14 mouse cellular contexts compared by ENCODE assay signal in the genomic region with DNA sequence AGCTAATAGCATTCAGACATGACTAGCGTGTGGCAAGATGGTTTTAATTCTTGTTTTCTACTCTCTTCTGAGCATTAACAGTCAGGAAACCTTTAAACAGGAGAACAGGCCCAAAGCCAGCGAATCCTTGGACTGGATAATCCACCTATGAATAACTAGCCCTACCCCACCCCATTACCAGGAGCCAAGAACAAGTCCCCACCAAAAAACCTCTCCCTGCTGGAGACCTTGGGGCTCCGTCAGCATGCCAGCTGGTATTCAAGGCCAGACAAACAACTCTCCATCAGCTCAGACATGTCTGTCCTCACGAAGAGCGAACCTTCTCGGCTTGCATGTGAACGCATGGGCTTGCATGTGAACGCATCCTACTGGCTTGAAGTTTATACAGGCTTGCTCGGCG. TPM values are rescaled to one million over a fixed set of nuclear protein-coding genes. Genes with fewer than 3 reads are reported as not detected.
A peak's percentile ranks its signal among the peaks of the same experiment; 100 is the strongest.
DNase-seq lines count a peak whose midpoint lies in the region.
"Had no signal": no experiment of that assay in that cellular context is flagged by ENCODE, and none has a peak within 500 bp of the region (broad histone marks: within the 10 kb centered on the region; RNA-seq: fewer than 3 reads in every experiment).

No protein-coding gene starts in this region.

- WGBS in heart, embryonic 10.5 days, result 88% methylated on average over 10 of the region's 10 CpGs

- intact Hi-C loops in left cerebral cortex, postnatal 4 days (cut with DNase I), result no loop called here

- no peaks in the 10 kb centered on the region for H3K9me3 ChIP-seq in heart, embryonic 10.5 days
- H3K9me3 ChIP-seq: G1E; liver, embryonic 13.5 days had no signal

- H3K4me3 ChIP-seq in heart, embryonic 10.5 days, result no peak overlapping the region
- H3K4me3 ChIP-seq: liver, embryonic 13.5 days had no signal

- H3K27ac ChIP-seq in heart, embryonic 10.5 days, result no peak overlapping the region
- H3K27ac ChIP-seq: liver, embryonic 13.5 days had no signal

- DNase-seq in cerebellum, postnatal 10 days, result peak; percentile 61 to 74
- no peak for DNase-seq in cerebellum, adult 18-20 months
- DNase-seq in heart, adult 11 months, result peak; percentile 84
- DNase-seq in heart, embryonic 10.5 days (ENCODE audit: low spot score), result no peak
- peak; percentile 59 for DNase-seq in left cerebral cortex, postnatal 4 days
- DNase-seq in left cerebral cortex, adult 8-10 months (ENCODE audit: low spot score in 2 of 2), result no peak
- DNase-seq in kidney, postnatal 36 days, result peak; percentile 48 to 60
- DNase-seq in heart, adult 9 months (ENCODE audit: low spot score in 2 of 2), result no peak
- DNase-seq: embryo, embryonic 11 days; heart, postnatal 4 days; liver, embryonic 13.5 days; lung, postnatal 10 days; right cerebral cortex, adult 18-20 months had no signal

- no peaks in the 10 kb centered on the region for H3K36me3 ChIP-seq in heart, embryonic 10.5 days
- H3K36me3 ChIP-seq: G1E; liver, embryonic 13.5 days had no signal

- peaks cover 12% of the 10 kb centered on the region for H3K4me1 ChIP-seq in heart, embryonic 10.5 days

- H3K27me3 ChIP-seq in heart, embryonic 10.5 days (ENCODE audit: insufficient read depth, poor library complexity, severe bottlenecking), result no peaks in the 10 kb centered on the region

RNA-seq across cellular contexts. Expression of a gene that starts 41.6 kb away (rescaled TPM):
- 133 and 207 TPM in 2 replicates for polyA plus RNA-seq in heart, embryonic 10.5 days (2016; fragmentation: Nextera tagmentation; extraction: Ambion mirVana)
- 10 to 100 TPM; 16.2 to 17.5 TPM for total RNA-seq in left cerebral cortex, postnatal 4 days (2021)
- 10 to 100 TPM; 56.1 to 59.2 (median 58.1) TPM for total RNA-seq in left cerebral cortex, adult 8-10 months (2022)

Comparison
In these comparisons a context has a peak if more than half of its experiments do, and no peak if none do; other contexts are left out.
1. DNase-seq: peak in cerebellum, postnatal 10 days (2 of 2), heart, adult 11 months (single experiment), left cerebral cortex, postnatal 4 days (single experiment) and kidney, postnatal 36 days (2 of 2); none in cerebellum, adult 18-20 months (0 of 2), heart, embryonic 10.5 days (single experiment), left cerebral cortex, adult 8-10 months (0 of 2) and heart, adult 9 months (0 of 2).